Mouse (Mus musculus) gonadal fat pad, adult 2 months (tissue): ENCODE measurements around the gene Rpp25l. TPM values are rescaled to one million over a fixed set of nuclear protein-coding genes. Genes with fewer than 3 reads are reported as not detected.

ENCODE experiments used
- DNase-seq: peaks from one replicate; pipeline ENCODE4 v3.0.0-alpha.2; 2012; ENCODE audit warnings: low read depth
- polyA plus RNA-seq: library from polyadenylated mRNA; depleted of rRNA; stranded (reverse); fragments of >200 nt; gene quantifications from 2 replicates; pipeline ENCODE4 v1.2.3, GENCODE M21; 2012; rRNA removed

Rpp25l gene
- polyA plus RNA-seq, 1 experiment, result 36.2 TPM

- no peak for DNase-seq
Observed at GRCm38 (mm10) chr4:41671500-41671899, 41.8 kb downstream of the Rpp25l start.

- no peak for DNase-seq
Observed at GRCm38 (mm10) chr4:41670836-41671235, 42.5 kb downstream of the Rpp25l start.

GRCm38 (mm10) chr4:41666646-41667045, 46.7 kb downstream of the Rpp25l start:
- no peak for DNase-seq

GRCm38 (mm10) chr4:41665009-41665675, 48.2 kb downstream of the Rpp25l start:
- no peak for DNase-seq

- DNase-seq, result no peak
Observed at GRCm38 (mm10) chr4:41664533-41664932, 48.8 kb downstream of the Rpp25l start.

- DNase-seq, result no peak
Observed at GRCm38 (mm10) chr4:41663614-41664013, 49.7 kb downstream of the Rpp25l start.

GRCm38 (mm10) chr4:41662723-41663122, 50.6 kb downstream of the Rpp25l start:
- no peak for DNase-seq

Other genes with a start within 250 kb of the Rpp25l start
- gene Kif24, start 248.6 kb downstream of the Rpp25l start, polyA plus RNA-seq, result 1.1 TPM in 2 replicates
- 23.6 and 24.1 TPM in 2 replicates for gene Nudt2, start 248.4 kb downstream of the Rpp25l start, polyA plus RNA-seq
- gene AI464131, start 210.5 kb downstream of the Rpp25l start, polyA plus RNA-seq, result 16.2 and 17.2 TPM in 2 replicates
- 5.6 and 11.1 TPM in 2 replicates for gene 1110017D15Rik, start 196.2 kb downstream of the Rpp25l start, polyA plus RNA-seq
- 16.5 and 22.6 TPM in 2 replicates for gene Fam219a, start 144.0 kb downstream of the Rpp25l start, polyA plus RNA-seq
- gene Dnaic1, start 143.8 kb downstream of the Rpp25l start, polyA plus RNA-seq, result 1.5 and 1.6 TPM in 2 replicates
- gene Enho, start 73.2 kb downstream of the Rpp25l start, polyA plus RNA-seq, result 13.0 and 17.2 TPM in 2 replicates
- 10.7 and 12.1 TPM in 2 replicates for gene Cntfr, start 16.4 kb downstream of the Rpp25l start, polyA plus RNA-seq
- 67.3 and 81.0 TPM in 2 replicates for gene Il11ra1, start 13.5 kb downstream of the Rpp25l start, polyA plus RNA-seq
- gene Dctn3, start 9.6 kb upstream of the Rpp25l start, polyA plus RNA-seq, result 77.0 and 98.9 TPM in 2 replicates
- gene Arid3c, start 17.6 kb upstream of the Rpp25l start, polyA plus RNA-seq, result not detected in 2 replicates
- 55.6 and 64.3 TPM in 2 replicates for gene Galt, start 41.7 kb upstream of the Rpp25l start, polyA plus RNA-seq
- 147 and 200 TPM in 2 replicates for gene Sigmar1, start 42.6 kb upstream of the Rpp25l start, polyA plus RNA-seq
- gene Ccl27a, start 60.7 kb upstream of the Rpp25l start, polyA plus RNA-seq, result 38.8 and 48.3 TPM in 2 replicates
- gene Gm21541, start 190.1 kb upstream of the Rpp25l start, polyA plus RNA-seq, result 15.9 and 18.7 TPM in 2 replicates
- gene Gm20878, start 228.0 kb upstream of the Rpp25l start, polyA plus RNA-seq, result 1.6 and 3.8 TPM in 2 replicates